Mouse (Mus musculus) stomach, postnatal 0 days (tissue): ENCODE results near the gene Il27ra.

Experiments used
- CTCF ChIP-seq: IDR thresholded peaks from 2 replicates; pipeline ENCODE4 v1.5.1; 2016; ENCODE audit warnings: antibody characterized with exemption, low read depth, mild to moderate bottlenecking, moderate library complexity
- EP300 ChIP-seq: optimal IDR thresholded peaks from 2 replicates; pipeline ENCODE3; 2016; ENCODE audit warnings: antibody characterized with exemption

DNA sequence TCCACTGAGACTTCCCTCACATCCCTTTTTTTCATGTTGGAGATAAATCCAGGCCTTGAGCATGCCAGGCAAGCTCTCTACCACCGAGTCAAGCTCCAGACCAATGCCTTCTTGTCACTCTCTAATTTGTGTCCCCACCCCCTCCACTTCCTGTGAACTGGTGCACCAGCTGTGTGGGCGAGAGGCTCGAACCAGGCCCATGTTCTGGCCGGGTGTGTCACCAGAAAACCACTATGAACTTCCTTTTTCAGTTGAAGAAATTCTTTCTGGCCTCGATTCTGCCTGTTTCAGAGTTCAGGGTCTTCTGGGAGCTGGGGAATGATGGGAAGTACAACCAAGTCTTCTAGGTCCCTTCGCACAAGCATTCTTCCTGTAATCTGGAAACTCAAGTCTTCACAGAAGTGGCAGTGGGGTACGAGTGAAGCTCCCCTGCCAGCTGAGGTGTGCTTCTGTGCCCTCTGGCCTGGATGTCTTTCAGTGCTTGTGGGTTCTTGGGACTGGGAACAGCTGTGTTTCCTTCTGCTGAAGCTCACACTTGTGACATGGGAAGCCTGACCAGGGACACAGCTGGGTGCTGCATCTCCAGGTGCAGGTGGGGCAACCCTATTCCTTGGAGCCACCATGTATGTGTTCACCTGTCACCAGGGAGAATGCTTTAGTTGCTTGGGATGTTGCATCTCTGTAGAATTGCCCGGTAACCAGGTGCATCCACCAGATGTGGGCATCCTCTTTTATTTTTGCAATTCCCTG is 21.6 kb upstream of the Il27ra start:
- TF ChIP-seq CTCF (no peak), EP300 (no peak)
